Mouse (Mus musculus): ENCODE measurements around the gene Mcrip1.

DNA sequence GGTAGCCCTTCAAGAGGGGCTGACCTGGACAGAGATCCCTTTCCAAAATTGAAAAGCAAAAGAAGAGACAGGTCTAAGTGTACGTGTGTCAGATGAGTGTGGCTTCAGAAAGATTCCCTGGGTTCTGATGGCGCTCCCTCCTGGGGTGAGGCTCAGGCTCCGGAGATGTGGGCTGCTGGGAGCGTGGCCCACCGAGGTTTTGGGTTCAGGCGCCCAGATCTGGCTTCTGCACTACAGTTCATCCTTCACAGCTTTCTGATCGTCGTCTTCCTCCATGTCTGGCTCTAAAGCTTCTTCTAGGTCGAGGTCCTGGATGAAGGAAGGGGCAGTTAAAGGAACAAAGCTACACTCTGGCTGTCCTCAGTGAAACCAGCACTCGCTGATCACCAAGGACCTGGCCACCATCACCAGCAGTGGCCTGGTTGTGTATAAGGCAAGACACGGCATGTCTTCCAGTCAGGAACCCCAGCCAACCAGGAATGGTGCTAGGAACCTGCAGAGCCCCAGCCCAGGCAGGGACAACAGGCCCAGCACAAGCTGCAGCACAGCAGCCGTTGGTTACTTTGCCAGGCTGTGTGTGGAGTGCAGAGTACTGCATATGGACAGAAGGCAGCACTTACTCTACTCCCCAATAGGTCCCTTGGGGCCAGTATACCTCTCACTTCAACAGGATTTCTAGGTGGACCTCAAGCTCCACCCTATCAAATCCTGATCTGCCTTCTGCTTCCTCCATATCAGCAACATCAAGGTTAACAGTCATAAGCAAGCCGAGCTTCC, 11.6 kb upstream of the Mcrip1 start:
- TF ChIP-seq POLR2A (IDR thresholded peaks at IDR 0.05; ENCODE audit: control insufficient read depth, extremely low read depth, insufficient read depth, low read length, poor library complexity) (no peak), CTCF (IDR thresholded peaks at IDR 0.05; ENCODE audit: borderline replicate concordance, control insufficient read depth, extremely low read depth, insufficient read depth, low read length, poor library complexity) (no peak)

Data from thymus, adult 2 months (tissue).